16 mouse cellular contexts compared by ENCODE assay signal in genomic region chr2:53803666-53804065, GRCm38 (mm10).
"Had no signal": no experiment of that assay in that cellular context is flagged by ENCODE, and none has a peak within 500 bp of the region (broad histone marks: within the 10 kb centered on the region; RNA-seq: fewer than 3 reads in every experiment).

No protein-coding gene starts in this region.

- H3K27ac ChIP-seq: neural tube, embryonic 13.5 days; neural tube, embryonic 15.5 days; stomach, embryonic 15.5 days; stomach, postnatal 0 days had no signal

- H3K36me3 ChIP-seq: neural tube, embryonic 13.5 days; neural tube, embryonic 15.5 days; stomach, embryonic 15.5 days had no signal

- H3K27me3 ChIP-seq: neural tube, embryonic 13.5 days; neural tube, embryonic 15.5 days; stomach, embryonic 15.5 days had no signal

- DNase-seq: retina, postnatal 1 day; right cerebral cortex, adult 18-20 months; right cerebral cortex, postnatal 14 days; right cerebral cortex, postnatal 25 days; right cerebral cortex, postnatal 4 days; spleen, adult 18-20 months; thymus, adult 18-20 months; thymus, adult 2 months; thymus, postnatal 14 days; thymus, postnatal 25 days; thymus, postnatal 36 days; thymus, postnatal 4 days had no signal

- H3K4me1 ChIP-seq: neural tube, embryonic 13.5 days; neural tube, embryonic 15.5 days; stomach, embryonic 15.5 days had no signal

- H3K9ac ChIP-seq: neural tube, embryonic 13.5 days; neural tube, embryonic 15.5 days; stomach, embryonic 15.5 days had no signal

- H3K9me3 ChIP-seq: neural tube, embryonic 13.5 days; neural tube, embryonic 15.5 days; stomach, embryonic 15.5 days had no signal

- H3K4me3 ChIP-seq: neural tube, embryonic 13.5 days; neural tube, embryonic 15.5 days; stomach, embryonic 15.5 days had no signal

- H3K4me2 ChIP-seq: neural tube, embryonic 13.5 days; neural tube, embryonic 15.5 days; stomach, embryonic 15.5 days had no signal
